Mouse (Mus musculus) small intestine, adult 2 months (tissue): ENCODE data around the gene Gsk3a. TPM values are rescaled to one million over a fixed set of nuclear protein-coding genes. Genes with fewer than 3 reads are reported as not detected.

ENCODE experiments used
- H3K27ac ChIP-seq: fragments of 200-500 bp; 2 replicates; pipeline ENCODE4 v1.5.1; 2012; ENCODE audit warnings: low read depth, low read length, control low read depth, inconsistent platforms; ENCODE audit not compliant: insufficient read depth
- H3K27me3 ChIP-seq: fragments of 200-500 bp; 2 replicates; pipeline ENCODE4 v1.6.1; 2012; ENCODE audit warnings: mild to moderate bottlenecking, moderate library complexity, low read length, inconsistent platforms; ENCODE audit not compliant: control insufficient read depth, insufficient read depth
- H3K36me3 ChIP-seq: fragments of 200-500 bp; 2 replicates; pipeline ENCODE4 v1.6.1; 2012; ENCODE audit warnings: mild to moderate bottlenecking, low read length, control low read depth, inconsistent platforms; ENCODE audit not compliant: control insufficient read depth, insufficient read depth
- H3K4me1 ChIP-seq: fragments of 200-500 bp; 2 replicates; pipeline ENCODE4 v1.6.1; 2012; ENCODE audit warnings: low read length, inconsistent platforms, mixed read lengths; ENCODE audit not compliant: control insufficient read depth, insufficient read depth, insufficient read length
- H3K4me3 ChIP-seq: fragments of 200-500 bp; 2 replicates; pipeline ENCODE4 v1.5.1; 2012; ENCODE audit warnings: low read depth, mild to moderate bottlenecking, control low read depth, inconsistent platforms, low read length, moderate library complexity
- CTCF ChIP-seq: fragments of 200-500 bp; IDR thresholded peaks from 2 replicates; pipeline ENCODE4 v1.5.1; 2012; ENCODE audit warnings: low read depth, mild to moderate bottlenecking, control low read depth, inconsistent platforms, low read length, moderate library complexity, mixed read lengths; ENCODE audit not compliant: insufficient replicate concordance, insufficient read length; ENCODE audit errors: extremely low read depth
- POLR2A ChIP-seq: fragments of 200-500 bp; IDR thresholded peaks from 2 replicates; pipeline ENCODE4 v1.6.1; 2012; ENCODE audit warnings: low read depth, mild to moderate bottlenecking, control low read depth, inconsistent platforms, low read length, moderate library complexity
- WGBS: fragments of 180-500 bp; shearing (Covaris S2); methylation state at CpG from one replicate; pipeline ENCODE4 v1.1.7; 2018; 5-methylcytosine and 5-hydroxymethylcytosine counted together
- polyA plus RNA-seq: library from polyadenylated mRNA; depleted of rRNA; stranded (reverse); fragments of >200 nt; gene quantifications from 2 replicates; pipeline ENCODE4 v1.2.3, GENCODE M21; 2012

The Gsk3a gene
- polyA plus RNA-seq, 1 experiment, result 163 TPM

DNA sequence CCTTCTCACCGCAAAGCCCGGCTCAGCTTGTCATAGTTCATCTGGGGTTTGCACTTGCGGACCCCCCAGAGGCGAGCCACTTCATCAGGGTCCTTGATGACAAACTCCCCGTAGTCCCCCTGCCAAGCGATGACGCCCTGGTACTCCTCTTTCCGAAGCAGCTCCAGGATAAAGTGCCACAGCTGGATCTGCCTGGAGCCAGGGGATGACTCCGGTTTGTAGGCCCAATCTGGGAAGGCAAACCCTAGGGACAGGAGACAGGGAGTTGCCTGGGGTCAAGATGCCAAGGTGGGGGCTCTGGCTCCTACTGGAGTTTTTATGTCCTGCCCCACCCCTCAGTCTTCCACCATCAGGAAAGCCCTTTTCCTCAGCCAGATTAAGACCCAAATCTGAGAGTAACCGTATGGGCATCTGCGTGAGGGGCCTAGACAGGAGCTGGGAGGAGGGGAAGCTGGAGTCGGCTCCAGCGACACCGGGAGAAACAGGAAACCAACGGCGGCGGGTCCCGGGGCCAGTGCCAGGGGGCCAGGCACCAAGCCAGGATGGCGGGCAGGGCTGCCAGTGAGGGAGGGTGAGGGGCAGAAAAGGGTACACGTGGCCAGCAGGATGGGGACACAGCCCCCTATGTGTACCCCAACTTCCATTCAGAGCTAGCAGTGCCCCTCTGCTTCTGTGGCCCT, 8.6 kb upstream of the Gsk3a start:
- TF ChIP-seq POLR2A (no peak), CTCF (no peak)
- H3K27ac ChIP-seq, result peak overlapping the region; percentile 21; the same call in 1 of the 2 replicates
- WGBS, result 39% methylated on average over 20 of the region's 20 CpGs
- no peak overlapping the region for H3K4me3 ChIP-seq
- no peaks in the 10 kb centered on the region for H3K27me3 ChIP-seq
- H3K4me1 ChIP-seq, result peaks cover 13% of the 10 kb centered on the region
- peaks cover 11% of the 10 kb centered on the region for H3K36me3 ChIP-seq

DNA sequence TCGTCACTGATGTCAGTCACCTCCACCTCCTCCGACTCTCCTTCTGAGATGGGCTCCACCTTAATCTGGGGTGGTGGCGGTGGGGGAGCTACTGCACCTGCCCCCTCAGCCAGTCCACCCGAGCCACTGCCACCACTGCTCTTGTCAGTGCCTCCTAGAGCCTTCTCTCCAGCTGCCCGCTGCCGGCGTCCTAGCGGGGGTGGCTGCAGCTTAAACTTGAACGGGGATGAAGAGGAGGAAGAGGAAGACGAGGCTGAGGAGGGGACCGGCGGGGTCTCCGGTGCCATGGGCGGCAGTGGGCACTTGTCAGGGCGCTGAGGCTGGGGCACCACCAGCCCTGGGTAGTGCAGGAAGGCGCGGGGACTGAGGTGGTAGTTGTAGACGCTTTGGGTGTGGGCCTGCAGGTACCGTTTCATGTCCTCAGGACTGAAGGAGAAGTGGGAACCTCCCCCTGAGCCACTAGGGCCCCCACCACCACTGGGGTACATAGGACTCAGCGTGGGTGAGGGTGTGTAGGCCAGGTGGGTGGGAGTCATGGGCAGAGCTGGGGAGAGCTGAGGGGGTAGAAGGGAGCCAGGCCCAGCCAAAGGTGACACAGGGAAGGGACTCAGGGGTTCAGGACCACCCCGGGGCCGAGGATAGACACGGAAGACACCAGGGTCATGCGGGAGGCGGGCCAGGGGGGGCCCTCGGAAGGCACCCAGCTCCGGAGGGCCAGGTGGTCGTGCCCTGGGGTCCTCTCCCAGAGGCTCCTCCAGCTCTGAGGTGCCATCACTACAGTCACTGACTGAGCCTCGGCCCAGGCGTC, 7.1 kb upstream of the Gsk3a start:
- TF ChIP-seq CTCF (no peak), POLR2A (no peak)
- H3K4me1 ChIP-seq, result peaks cover 11% of the 10 kb centered on the region
- H3K27ac ChIP-seq, result no peak overlapping the region
- no peaks in the 10 kb centered on the region for H3K27me3 ChIP-seq
- WGBS, result 88% methylated on average over 30 of the region's 30 CpGs
- H3K4me3 ChIP-seq, result no peak overlapping the region
- H3K36me3 ChIP-seq, result peaks cover 11% of the 10 kb centered on the region

DNA sequence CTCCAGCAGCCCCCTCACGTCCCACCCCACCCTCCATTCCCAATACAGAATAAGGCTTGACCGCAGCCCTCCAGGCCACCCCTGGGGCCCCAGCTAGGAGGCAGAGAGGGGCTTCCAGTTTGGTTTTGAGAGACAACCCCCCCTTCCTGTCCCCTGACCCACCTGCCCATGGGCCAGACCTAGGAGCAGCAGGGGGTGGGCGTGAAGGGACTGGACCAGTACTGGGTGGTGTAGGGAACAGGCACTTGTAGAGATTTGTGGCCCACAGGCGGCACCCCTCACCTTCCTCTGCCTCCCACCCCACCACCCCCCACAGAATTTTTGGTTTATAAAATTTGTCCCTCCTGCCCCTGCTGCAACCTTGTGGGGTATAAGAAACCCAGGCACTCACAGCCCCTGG, 5.7 kb upstream of the Gsk3a start:
- 93% methylated on average over 4 of the region's 4 CpGs for WGBS
- H3K4me1 ChIP-seq, result peaks cover 9% of the 10 kb centered on the region
- TF ChIP-seq CTCF (no peak), POLR2A (no peak)

DNA sequence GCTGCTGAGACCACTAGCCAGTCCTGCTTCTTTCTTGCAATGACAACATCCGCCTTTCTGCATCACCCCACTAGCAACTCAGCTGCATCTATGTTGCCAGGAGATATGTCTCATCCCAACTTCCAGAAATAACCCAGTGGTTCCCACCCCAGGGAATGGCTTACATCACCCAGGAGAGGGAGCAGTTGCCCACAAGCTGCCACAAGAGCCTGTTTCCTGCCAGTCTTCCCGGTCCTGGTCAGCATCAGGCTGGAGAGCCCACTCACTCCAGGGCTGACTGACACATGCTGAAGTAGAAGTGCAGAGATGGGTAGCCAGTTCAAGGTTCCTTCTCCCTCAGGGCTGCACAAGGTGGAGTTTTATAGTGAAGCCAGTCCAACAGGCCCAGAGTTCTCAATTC, 3.4 kb upstream of the Gsk3a start:
- no peak overlapping the region for H3K27ac ChIP-seq
- peaks cover 3% of the 10 kb centered on the region for H3K4me1 ChIP-seq
- peaks cover 11% of the 10 kb centered on the region for H3K36me3 ChIP-seq
- H3K4me3 ChIP-seq, result no peak overlapping the region
- WGBS, result 33% methylated on average over 2 of the region's 2 CpGs
- TF ChIP-seq POLR2A (no peak), CTCF (peak; percentile 42; the same call in 1 of the 2 replicates)
- no peaks in the 10 kb centered on the region for H3K27me3 ChIP-seq

More for the DNA sequence above, 5.7 kb upstream of the Gsk3a start:
- H3K36me3 ChIP-seq, result peaks cover 11% of the 10 kb centered on the region
- H3K27me3 ChIP-seq, result no peaks in the 10 kb centered on the region
- no peak overlapping the region for H3K4me3 ChIP-seq
- no peak overlapping the region for H3K27ac ChIP-seq

DNA sequence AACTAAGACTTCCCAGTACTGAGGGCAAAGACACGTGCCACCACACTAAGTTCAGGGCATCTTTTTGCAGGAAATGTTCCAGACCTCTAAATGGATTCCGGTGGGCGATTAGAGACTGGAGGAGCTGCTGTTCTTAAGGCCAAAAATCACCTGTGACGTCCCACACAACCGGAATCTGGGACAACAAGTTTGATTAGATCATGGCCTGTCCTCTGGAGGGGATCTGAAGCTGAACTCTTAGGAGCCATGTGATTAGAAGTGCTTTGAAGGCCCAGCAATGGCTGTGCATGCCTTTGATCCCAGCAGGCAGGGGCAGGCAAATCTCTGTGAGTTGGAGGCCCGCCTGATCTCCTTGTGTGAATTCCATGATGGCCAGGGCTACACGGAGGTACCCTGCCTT, 3.0 kb upstream of the Gsk3a start:
- Histone ChIP-seq H3K36me3 (peaks cover 10% of the 10 kb centered on the region), H3K4me1 (peaks cover 5% of the 10 kb centered on the region), H3K27ac (no peak overlapping the region), H3K4me3 (no peak overlapping the region), H3K27me3 (no peaks in the 10 kb centered on the region)
- TF ChIP-seq POLR2A (no peak), CTCF (no peak)
- WGBS, result 78% methylated on average over 7 of the region's 7 CpGs

DNA sequence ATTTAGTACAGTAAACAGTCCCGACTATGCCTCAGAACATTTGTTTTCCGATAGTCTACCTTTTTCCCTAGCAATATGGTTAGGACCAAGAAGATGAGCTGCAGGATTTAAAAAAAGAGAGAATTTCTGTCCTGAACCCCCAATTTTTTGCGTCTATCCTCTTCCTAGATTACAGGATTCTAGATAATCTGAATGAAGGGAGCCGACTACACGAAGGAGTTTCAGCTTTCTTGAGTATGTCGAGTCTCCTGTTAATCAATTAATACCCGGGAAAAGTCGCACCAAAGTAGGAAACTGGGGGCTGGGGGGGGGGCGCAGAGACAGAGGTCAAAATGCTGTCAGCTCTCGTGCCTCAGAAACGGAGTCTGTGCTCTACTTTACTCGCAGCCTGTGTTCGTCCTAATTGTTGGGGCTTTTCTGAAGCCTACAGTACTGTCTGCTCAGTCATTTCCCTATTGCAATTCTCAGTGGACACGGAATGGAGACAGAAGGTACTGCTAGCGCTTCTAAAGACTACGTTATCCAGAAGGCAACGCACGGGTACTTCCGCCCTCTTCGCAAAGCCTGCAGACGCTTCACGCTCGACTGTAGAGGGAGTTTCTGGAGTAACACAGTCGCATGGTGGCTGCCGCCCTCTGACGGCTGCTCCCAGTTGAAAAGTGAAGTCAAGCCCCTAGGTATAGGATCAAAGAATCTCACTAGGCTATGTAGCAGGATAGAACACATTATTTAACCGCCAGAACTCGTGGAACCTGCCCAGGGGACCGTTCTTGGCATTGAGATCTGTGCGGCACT, 1.4 kb upstream of the Gsk3a start:
- Histone ChIP-seq H3K4me1 (peaks cover 9% of the 10 kb centered on the region), H3K4me3 (peak overlapping the region; percentile 51), H3K27ac (peak overlapping the region; percentile 86), H3K27me3 (no peaks in the 10 kb centered on the region), H3K36me3 (peaks cover 7% of the 10 kb centered on the region; the same call in 1 of the 2 replicates)
- WGBS, result under 1% methylated on average over 30 of the region's 30 CpGs
- TF ChIP-seq CTCF, result peak; percentile 78; the same call in 1 of the 2 replicates
- TF ChIP-seq POLR2A, result no peak
